Mouse (Mus musculus): ENCODE data around the gene Pigyl.

Gene Pigyl

DNA sequence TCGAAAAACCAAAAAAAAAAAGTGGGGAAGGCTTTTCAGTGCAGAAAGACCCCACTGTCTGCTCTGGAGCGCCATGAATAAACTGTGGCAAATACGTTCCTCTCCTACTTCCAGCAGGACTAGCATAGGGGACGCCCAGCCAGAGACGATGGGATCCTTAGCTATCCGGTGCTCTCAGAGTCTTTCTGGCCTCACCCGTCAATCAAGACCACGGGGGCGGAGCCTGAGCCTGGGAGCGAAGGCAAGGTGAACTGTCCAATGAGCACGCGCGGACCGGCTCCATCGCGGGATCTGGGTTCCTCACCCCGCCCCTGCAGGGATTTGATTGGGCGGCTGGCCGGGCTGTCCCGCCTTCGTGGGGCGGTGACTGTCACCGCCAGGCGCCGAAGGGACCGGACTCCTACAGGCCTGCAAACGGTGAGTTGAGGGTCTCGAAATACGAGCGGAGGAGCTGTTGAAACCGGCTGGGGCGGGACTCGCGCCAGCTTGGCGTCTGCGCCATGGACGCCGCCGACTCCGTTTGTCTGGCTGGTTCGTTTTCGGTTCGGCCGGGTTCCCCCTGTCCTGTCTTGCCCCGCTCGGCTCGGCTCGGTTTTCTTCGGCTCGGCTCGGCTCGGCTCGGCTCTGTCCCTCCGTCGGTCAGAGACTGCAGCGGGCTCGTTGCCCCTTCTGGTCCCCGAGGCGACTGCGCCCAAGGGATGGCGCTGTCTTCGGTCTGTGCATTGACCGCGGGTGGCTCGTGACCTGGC lies at the start of gene Pigyl:
Pigyl (plus strand) TSS at position 350 of the 749 bp plus-strand sequence.
- peak; percentile 98 for DNase-seq (ENCODE audit: low read depth, low spot score)

DNA sequence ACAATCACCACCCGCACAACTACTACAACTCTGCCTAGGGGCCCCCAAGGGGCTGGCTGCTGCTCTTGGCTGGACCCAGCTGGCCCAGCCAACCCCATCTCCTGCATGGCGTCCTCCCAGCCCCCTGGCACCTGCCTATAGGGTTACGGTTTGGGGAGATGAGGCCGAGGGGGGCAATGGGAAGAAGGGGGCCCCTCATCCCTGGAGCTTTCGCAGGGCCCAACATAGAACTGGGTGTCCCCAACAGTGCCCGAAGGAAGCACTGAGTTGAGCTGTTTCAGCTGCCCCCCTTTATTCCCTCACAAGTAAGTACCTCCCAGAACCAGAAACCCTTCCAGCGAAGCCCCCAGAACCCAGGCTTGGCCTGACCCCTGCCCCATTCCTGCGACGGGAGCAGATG lies 48.5 kb upstream of the Pigyl start:
- DNase-seq (ENCODE audit: low read depth, low spot score): no peak

DNA sequence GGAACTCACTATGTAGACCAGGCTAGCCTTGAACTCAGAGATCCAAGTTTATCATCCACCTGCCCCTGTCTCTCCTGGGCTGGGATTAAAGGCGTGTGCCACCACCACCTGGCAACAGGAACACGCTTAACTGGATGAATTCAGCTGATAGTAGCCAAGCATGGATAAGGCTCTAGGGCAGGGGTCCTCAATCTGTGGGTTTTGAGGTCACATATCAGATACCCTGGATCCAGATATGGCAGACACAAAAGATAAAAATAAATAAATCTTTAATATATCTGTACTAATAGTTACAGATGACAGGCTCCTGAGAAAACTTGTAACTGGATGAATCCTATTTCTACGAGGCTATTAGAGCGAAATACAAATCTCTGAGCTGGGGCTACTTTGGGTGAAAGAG lies 41.0 kb upstream of the Pigyl start:
- no peak for DNase-seq (ENCODE audit: low read depth, low spot score)

DNA sequence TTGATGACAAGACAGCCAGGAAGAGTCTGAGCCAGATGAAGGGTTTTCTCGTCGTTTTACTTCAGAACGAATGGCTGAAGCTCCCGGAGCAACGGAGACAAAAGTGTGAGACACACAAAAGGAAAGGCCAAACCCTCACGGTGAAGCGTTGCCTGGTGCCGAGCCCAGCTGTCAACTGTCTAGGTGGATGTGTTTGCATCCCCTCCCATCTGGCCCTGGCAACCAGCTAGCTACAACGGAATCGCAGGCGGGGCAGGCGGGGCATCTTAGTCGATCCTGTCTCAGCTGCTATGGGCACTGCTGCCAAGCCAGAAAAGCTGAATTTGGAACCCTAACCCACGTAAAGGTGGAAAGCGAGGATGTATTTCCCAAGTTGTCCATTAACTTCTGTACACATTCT lies 40.6 kb upstream of the Pigyl start:
- no peak for DNase-seq (ENCODE audit: low read depth, low spot score)

DNA sequence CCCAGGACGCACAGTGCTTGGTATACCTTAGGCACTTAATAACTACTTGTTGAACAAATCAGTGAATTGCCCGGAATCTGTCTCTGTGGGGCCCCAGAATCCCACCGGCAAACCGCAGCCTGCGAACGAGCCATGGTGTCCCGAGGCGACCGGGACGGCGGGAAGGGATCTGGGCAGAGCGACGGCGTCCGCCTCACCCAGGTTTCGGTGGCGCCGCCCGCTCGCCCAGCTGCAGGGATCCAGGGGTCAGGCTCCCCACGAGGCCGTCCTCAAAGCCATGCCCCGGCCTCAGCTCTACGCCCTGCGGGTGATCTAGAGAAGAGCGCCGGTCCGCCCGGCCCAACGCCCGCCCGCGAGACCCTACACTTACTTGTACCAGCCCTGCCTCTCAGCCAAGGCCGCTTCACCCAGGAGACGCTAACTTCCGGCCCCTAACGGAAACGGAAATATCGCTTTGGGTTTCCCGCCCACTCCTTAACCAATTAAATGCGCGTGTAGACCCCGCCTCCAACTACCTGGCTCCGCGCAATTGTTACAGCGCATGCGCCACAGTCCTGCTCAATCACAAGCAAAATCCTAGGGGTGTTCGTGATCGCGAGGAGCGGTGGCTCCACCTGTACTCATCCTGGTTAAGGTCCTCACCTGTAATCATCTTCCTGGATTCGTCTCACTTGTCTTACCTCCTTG lies 39.8 kb upstream of the Pigyl start, which contains the start of gene Elof1:
Elof1 (minus strand) TSS at position 433 of the 687 bp plus-strand sequence.
- DNase-seq (ENCODE audit: low read depth, low spot score): peak; percentile 96

DNA sequence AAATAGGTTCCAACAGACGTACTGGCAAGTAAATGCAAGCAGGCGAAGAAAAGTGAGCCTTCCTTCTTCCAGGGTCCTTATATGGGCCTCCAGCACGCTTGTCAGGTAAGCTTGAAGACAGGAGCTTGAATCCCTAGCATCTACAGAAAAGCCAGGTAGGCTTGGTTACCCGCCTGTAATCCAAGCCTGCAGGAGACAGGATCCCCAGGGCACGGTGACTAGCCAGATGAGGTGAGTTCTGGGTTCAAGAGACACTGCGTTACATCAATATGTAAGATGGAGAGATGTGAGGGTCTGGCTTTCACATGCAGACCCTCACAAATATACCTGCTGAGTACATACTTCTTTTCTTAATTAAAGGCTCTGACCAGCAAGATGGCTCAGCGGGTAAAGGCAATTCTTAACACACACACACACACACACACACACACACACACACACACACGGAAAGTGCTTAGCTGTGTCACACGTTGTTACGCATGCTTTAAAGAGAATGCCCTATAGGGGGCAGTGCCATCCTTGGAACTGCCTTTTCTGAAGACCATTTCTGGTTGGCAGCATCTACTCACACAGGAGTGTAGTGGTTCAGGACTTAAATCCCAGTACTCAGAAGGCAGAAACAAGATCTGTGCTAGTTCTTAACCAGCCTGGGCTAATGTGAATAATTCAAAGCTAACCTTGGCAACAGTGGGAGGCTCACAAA lies 38.7 kb upstream of the Pigyl start:
- peak; percentile 91 for DNase-seq (ENCODE audit: low read depth, low spot score)

DNA sequence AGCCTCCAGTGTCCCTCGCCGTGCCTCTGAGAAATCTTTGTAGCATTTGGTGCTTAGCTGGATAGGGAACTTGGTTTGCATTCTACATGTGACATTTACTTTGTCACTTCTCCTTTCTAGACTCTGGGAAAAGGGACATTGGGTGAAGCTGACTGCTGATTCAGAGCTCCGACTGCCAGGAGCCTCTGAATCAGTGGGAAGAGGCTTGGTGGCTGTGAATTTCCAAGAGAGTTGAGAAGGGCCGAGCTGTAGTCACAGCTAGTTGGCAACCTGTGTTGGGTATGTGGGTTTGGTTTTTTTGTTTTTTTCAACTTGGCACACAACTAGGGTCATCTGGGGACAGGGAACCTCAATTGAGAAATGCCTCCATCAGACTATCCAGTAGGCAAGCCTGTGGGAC lies 37.1 kb upstream of the Pigyl start:
- DNase-seq (ENCODE audit: low read depth, low spot score): no peak

DNA sequence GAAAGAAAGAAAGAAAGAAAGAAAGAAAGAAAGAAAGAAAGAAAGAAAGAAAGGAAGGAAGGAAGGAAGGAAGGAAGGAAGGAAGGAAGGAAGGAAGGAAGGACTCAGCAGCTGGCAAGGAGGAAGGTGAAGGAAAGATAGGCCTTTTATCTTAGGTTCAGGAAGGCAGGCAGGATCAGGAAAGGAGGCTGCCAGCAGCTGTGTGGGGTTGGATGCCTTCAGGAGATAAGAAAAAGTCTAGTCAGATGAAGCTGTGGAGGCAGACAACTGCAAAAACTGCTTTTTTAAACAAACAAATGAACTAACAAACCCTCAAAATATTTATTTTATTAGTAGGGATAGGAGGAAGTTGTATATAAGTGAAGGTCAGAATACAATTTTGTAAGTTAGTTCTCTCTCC lies 35.1 kb upstream of the Pigyl start:
- no peak for DNase-seq (ENCODE audit: low read depth, low spot score)

DNA sequence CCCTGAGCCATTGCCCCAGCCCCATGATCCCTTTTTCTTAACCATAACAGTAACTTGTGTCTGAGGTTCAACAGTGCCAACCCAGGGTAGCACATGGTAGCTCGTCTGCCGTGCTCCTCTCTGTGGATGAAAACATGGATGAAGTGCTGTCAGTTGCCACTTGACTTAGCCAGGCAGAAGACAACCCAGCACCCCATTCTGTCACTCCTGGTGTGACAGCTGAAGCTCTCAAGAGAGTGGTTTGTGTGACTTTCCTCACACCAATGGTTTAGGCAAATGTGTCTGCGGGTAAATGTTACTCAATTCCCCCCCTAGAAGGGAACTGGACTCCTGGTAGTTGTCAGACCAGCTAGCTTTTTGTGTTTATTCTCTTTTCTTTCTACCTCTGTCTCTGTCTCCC lies 34.6 kb upstream of the Pigyl start:
- DNase-seq (ENCODE audit: low read depth, low spot score): no peak

DNA sequence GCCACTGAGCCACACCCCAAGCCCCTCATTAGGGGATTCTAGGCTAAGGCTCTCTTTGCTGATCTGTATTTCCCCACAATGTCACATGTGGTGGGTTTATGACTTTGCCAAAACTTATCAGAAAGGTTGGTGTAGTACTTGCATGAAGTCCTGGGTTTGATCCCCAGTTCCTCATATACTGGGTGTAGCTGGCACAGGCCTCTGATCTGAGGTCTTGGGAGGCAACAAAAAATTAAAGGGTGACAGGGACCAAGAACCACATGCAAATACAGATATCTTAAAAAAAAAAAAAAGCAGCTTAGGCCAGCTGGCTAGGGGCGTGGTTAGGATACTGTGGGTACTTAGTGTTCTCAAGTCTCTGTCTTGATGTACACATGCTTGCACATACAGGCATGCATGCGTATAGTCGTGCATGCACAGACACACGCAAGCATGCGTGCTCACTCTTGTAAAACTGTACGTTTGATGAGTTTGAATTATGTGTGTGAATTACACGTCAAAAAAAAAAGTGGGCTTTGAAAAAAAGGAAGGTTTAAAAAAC lies 33.5 kb upstream of the Pigyl start:
- peak; percentile 41 for DNase-seq (ENCODE audit: low read depth, low spot score)

DNA sequence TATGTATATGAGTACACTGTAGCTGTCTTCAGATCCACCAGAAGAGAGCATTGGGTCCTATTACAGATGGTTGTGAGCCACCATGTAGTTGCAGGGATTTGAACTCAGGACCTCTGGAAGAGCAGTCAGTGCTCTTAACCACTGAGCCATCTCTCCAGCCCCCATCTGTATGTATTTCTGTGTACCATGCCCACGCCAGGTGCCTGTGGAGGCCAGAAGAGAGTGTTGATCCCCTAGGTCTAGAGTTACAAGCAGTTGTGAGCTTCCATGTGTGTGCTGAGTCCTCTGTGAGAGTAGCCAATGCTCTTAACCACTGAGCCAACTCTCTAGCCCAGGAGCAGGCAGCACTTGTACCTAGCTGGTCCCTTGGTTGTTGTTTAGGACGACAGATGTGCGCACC lies 32.5 kb upstream of the Pigyl start:
- no peak for DNase-seq (ENCODE audit: low read depth, low spot score)

DNA sequence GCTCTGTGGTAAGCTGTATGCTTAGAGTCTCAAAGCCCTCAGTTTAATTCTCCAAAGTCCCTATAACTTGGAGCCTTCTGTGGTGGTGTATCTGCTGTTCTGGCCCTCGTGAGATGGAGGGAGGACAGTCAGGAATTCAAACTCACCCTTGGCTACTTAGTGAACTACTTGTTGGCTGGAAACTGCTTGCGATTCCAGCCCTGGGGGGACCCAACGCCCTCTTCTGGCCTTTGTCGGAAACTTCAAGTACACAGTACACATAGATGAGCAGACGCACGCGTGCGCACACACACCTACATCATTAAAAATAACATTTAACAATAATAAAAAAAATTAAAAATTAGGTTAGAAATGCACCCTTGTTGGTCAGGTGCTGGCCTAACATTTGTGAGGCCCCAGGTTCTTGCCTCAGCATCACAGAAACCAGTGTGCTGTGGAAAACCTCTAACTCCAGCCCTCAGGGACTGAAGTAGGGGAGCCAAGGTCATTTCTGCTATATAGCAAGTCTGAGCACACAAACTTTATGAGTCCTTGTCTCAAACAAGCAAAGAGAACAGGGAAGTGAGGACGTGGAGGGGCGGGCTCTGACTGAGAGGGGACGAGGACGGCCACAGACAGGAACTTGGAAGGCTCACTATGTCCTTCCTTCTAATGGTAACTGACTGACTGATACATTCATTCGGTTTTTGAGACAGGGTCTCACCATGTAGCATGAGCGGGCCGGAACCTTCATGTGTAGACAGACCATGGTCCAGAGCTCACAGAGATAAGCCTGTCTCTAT lies 31.2 kb upstream of the Pigyl start:
- DNase-seq (ENCODE audit: low read depth, low spot score): no peak

DNA sequence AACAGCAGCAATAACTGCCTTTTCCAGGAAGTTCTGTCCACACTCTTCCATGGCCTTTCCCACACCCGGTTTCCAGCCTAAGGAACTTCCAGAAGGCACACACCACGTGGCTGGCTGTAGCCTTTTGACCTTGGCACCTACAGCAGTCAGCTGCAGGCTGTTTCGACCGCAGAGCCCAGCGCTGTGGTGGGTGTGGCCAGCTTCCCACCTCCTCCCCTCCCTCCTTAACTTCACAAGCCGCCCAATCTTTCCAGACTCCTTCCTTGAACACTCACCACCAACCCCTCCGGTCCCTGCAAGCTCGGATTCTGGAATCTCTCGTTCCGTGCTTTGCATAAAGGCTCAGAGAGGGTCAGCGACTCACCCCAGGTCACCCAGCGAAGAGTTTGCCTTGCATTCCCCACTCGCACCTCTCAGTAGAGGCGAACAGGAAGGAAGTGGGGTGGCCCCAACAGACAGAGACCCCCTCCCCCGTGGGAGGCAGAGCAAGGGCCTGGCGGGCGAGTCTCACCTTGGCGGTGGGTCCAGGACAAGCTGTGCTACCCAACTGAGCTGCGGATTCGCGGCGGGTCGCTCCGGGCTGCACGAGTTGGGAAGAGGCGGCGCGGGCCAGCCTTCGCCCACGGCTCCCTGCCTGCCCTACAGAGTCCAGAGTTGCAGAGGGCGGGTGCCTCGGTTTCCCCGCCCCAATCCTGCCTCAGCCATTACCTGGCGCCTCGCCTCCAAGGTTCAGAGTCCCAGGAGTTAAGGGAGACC lies 25.2 kb upstream of the Pigyl start:
- DNase-seq (ENCODE audit: low read depth, low spot score): peak; percentile 66

DNA sequence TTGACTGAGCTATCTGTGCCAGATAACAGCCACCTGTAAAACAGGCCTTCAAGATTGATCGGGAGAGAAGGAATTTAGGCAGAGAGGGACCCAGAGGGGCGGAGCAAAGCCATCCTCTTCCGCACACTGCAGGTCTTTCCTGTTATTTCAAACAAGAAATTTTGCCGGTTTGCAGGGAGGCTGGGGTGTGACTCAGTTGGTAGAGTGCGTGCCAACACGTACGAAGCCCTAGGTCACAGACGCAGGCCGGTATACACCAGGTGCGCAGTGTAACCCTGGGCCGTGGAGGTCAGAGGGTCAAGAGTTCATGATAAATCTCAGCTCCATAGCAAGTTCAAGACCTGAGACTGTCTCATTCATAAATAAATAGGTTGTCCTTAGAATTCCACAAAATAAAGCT lies 24.4 kb upstream of the Pigyl start:
- DNase-seq (ENCODE audit: low read depth, low spot score): peak; percentile 53

DNA sequence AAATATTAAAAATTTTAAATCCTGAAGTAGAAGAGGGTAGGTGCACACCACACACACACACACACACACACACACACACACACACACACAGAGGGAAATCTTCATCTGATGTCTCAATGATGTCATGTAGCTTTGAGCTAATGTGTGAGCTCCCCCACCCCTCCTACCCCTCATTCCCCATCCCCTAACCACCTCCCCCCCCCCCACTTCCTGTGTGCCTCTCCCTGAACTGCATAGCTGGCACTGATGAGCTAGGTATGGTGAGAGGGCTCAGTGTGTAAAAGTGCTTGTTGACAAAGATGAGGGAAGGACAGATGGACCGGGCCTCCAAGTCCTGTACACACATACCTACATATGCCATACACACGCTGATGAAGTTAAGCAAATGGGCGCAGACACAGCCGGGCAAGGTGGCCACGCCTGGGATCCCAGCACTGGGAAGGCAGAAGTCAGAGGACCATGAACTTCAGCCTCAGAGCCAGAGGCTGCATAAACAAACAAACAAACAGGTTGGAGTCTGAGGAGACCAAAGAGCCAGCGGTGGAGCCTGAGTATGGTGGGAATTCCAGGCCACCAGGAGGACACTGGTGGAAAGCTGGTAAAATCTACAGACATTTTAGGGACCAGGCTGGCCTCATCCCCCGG lies 22.3 kb upstream of the Pigyl start:
- DNase-seq (ENCODE audit: low read depth, low spot score): peak; percentile 75

DNA sequence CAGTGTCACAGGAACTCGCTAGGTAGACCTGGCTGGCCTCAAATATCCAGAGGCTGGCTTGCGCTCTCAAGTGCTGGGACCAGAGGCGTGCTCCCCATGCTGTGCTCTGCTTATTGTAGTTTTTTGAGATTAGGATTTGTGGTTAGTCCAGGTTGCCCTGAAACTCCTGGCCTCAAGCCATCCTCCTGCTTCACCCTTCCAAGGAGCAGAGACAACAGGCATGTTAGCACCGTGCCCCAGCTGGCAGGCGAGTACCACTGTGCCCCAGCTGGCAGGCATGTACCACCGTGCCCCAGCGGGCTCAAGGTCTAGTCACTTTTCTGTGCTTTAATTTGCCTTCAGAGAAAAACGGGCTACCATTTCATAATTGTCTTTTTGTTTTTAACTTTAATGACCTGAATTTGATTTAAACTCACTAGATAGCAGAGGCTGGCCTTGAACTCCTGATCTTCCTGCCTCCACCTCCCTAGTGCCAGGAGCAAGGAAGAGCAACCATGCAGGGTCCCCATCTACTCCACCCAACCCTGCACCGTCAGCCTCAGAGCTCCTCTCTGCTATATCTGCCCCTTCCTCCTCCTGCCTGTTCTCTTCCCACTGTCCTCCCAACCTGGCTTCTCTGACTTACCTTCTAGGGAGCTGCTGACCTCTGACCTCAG lies 21.5 kb upstream of the Pigyl start:
- no peak for DNase-seq (ENCODE audit: low read depth, low spot score)

DNA sequence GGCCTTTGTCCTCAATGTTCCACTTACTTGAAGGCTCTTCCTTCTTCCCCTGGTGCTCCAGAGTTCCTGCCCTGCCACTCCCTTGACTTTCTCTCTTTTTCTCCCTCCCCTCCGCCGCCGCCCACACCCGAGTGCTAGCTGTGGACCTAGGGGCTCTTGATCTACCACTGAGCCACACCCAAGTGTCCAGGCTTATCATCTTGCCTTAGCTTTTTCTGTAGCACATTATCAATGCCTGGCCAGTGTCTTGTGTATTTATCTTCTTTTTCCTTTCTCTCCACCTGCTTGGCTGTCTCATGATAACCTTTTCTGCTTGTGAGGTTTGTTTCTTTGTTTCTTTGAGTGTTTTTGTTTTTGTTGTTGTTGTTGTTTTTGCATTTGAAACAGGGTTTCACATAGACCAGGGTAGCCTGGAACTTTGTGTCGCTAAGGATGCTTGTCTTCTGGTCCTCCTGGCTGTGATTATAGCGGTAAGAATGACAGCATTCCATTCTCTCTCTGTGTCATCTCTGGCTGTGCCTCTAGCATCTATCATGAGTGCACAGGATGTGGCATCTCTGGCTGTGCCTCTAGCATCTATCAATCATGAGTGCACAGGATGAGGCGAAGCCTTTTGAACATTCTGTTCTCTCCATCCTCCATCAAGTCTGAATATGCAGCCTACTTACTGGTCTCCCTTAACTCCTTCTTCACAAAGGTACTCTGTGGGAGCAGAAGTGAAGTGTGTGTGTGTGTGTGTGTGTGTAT lies 20.8 kb upstream of the Pigyl start, which contains the start of gene Acp5:
Acp5 (minus strand) TSS at position 68 of the 747 bp plus-strand sequence.
- peak; percentile 84 for DNase-seq (ENCODE audit: low read depth, low spot score)

DNA sequence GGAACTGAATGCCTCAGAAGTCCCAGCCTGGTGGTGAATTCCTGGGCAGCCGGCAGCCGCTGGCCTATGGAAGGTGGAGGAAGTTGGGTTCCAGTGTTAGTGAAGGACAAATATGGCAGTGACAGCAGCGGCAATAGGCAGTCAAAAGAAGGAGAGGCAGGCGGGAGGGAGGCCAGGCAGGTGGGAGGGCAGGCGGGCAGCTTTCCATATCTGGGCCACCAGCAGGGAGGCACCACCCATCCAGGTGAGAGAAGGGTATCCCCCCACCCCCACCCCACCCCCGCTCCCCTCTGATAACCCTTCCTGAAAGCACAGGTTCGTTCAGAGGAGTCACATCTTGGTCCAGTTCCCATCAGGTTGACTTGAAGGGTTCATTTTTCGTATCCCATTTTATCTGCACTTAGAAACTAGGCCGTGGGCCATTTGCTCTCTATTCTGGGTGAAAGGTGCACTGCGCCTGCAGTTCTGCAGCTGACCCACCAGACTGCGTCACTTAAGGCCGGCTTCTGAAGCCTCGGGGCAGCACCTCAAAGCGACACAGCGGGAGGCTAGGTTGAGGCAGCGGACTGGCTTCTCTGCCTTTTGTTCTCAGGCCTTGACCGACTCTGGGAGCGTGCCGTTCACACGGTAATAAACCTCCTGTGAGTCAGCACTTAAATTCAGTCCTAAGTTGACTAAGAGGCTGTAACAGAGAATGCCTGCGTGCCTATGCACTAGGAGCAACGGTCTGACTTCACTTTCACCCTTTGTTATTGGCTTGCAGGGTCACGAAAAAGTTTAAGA lies 19.7 kb upstream of the Pigyl start:
- DNase-seq (ENCODE audit: low read depth, low spot score): no peak

Measured in CD4-positive helper T cell, adult 2 months (primary cell).